Mouse (Mus musculus) frontal cortex, postnatal 36 days (tissue): Measurements from ENCODE around the gene Adgrv1.
"Not testable (repeated sequence)": the region's sequence is repeated elsewhere in the genome, so short reads cannot be mapped to it uniquely, and the experiment has no call there.

Experiments used
- DNase-seq, 2 experiments: peaks; one replicate each; pipeline ENCODE4 v3.0.0; 2022; ENCODE audit warnings: low spot score in 2 of 2

The Adgrv1 gene

DNA sequence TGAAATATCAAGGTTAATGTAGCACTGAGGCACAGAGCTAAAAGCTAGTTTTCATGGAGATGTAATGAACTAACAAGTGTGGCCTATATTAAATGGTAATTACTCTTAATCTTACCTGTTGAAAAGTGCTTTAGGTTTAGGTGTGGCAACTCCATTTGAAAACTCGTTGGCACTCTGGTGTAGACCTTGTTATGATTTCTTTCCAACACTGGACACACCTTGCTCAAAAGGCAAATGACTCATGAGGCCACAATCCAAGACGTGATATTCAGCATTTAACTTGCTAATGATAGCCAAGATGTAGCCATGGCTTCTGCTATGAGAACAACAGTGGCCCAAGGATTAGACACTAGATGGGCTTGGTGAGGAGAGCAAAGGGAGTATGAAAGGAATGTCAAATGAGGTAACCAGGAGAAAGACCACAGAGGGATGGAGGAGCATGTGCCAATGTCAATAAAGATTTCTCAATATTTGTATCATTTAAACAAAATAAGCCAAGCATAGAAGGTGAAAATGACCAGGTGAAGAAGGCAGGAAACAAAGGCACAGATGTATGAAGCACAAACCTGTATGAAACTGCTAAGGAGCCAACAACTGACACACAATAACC is 289.9 kb downstream of the Adgrv1 start:
- DNase-seq: no peak

DNA sequence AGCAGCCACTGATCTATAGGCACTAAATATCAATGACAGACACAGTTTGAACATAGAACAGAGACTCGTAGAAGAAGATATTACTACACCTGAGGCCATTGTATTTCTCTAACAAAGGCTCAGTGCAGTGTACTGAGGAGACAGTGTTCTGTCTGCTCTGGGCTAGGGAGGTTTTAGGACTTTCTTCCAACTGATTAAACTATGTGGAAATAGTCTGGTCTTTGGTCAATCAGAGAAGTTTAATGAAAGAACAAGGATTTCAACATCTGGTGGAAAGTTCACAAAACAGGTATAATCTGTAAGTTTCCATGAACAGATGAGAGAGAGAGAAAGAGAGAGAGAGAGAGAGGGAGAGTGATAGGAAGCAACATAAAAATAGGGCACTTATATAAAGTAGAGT is 297.7 kb downstream of the Adgrv1 start:
- DNase-seq: no peak

DNA sequence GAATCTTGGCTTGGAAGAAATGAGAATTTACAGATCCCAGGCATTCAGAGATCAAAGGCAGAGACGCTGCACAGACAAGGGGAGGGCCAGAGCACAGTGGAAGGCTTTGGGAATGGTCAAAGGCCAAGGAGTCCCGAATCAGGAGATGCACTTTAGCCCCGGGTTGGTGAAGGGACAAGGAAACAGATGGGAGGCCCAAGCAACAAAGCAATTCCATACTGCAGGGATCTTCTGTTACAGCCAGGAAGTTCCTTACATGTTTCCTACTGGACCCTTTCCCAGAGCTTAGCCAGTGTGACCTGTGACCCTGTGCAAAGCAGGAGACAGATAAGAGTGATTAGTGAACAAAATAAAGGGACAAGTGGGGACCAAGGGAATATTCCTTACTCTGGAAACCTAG is 300.9 kb downstream of the Adgrv1 start:
- no peak for DNase-seq

DNA sequence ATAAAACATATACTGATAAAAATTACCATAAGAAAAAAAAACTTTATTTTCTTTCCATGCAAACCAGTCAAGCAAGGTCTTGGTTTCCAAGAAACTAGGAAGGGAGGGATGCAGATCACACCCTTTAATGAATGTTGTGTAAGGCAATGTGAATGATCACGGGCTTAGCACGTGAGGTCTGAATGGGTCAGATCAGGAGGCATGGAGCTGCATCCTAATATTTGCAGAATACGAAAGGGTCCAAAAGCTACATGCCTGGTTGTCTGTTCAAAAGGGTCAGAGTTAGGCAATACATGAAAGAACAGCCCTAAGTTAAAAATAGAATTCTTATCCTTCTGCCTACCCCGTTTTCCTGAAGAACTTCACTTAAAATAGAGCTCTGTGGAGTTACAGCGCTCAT is 303.2 kb downstream of the Adgrv1 start:
- no peak for DNase-seq

DNA sequence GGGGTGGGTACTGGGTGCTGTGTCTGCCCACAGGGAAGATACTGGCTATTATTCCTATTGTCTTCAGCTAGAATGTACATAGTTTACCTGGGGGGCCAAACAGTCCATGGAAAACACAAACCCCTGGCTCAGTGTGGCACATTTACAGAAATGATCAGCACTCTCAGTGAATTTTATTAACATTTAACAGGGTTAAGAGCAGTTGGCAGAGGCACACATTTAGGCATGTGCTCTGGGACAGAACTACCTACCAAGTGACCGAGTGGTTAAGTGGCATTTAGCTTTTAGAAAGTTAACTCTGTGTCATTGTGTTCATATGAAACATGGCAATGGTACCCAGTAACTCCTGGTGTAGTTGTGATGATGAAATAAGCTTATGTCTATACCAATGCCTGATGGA is 304.8 kb downstream of the Adgrv1 start:
- DNase-seq: no peak

DNA sequence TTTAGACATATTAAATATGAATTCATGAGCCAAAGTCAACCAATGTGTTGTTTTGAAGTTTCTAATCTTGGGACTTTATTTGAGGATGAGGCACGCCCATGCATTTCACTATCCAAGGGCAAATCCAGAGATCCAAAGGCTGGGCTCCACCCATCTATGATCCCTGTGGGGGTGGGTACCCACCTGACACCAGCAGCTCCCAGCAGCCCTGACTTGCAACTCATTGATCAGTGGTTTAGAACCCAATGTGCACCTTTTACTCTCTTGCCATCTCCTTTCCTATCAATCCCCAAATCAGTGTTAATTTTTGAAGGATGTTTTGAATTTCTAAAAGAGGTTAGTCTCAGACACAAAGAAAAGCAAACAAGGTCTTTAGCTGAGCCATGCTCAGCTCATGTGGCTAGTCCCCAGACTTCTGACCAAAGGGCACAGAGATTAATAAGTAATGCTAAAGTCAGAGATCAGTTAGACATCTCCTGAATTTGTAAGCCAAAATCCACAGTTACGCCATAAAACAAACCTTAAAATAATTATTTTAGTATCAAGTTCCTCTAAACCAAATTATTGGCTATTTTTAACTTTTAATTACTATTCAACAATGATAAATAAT is 307.2 kb downstream of the Adgrv1 start:
- no peak for DNase-seq

DNA sequence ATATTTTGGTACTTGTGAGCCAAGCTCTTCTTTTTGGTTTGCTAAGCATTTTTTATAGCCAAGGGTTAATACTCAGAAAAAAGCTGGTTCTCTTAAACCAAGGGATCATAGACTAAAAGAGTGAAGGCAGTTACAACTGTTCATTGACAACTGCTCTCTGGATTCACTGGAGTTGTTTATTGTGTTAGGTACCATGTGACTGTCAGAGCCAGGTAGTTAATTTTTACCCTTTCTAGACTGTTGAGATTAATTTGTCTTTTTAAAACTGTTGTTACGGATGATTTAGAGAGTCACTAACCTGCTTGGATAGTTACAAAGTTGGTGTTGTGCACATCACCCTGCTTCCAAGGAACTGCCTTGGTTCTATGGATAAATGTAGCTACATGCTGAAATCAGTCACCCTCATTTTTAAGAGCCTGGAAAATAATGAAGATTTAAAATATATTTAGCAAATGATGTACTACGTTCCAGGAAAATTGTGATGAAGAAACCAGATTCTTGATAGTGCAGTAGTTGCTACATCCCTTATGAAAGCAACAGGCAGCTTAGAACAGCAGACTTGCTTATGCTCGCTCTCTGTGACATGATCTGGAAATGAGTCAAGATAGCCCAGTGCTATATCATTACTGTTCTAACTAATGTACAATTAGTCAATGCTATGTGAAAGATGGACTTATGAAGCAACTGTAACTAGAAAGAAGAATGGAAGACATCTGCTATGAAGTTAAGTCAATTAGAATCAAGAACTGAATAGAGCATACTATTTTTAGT is 309.2 kb downstream of the Adgrv1 start:
- DNase-seq: no peak

DNA sequence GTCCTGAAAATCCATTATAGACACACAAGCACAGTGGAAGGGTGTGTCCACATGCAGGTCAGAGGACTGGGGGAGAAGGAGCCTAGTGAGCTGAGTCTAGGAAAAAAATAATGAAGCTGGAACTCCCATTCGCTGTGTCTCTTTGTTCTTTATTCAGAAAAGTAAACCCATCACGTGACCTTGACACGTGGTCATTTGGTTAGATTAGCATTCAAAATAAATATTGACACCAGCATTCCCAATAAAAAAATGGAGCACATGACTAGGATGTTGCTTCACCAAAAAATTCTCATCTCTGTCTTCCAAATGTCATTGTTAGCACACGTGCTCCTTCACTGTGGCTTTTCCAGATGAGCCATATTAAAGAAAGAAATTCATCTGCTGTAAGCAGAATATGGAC is 316.4 kb downstream of the Adgrv1 start:
- no peak for DNase-seq

DNA sequence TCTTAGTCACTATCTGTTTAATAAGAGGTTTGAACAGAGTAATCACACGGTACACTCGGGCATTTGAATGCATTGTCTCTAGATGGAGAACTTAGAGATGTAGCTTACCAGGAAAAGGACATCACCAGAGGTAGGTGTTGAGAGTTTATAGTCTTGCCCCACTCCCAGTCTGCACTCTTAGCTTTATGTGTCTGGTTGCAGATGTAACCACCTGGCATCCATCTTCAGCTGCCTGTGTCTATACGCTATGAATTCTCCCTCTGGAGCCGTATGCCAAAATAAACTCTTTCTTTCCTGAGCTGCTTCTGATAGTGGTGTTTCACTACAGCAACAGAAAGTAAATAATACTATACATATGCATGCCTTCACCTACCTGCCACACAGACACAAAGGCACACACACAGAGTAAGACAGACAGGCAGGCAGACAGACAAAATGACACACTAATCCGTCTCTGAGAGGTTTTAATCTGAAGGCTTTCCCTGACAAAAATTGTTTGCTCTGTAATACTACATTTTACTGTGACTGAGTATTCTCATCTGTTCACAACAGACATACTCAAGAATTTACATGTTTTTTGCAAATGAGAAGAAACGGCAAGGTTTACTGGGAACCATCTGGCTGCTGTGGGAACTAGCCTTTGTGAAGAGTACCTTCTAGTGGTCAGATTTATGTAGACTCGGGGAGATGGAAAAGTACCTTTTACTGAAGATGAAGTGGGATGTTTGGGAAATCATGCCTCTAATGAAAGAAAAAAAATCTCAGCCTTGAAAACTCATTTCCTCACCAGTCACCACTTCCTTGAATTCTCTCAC is 318.4 kb downstream of the Adgrv1 start:
- peak in 1 of 2 experiments; percentile 26 for DNase-seq

DNA sequence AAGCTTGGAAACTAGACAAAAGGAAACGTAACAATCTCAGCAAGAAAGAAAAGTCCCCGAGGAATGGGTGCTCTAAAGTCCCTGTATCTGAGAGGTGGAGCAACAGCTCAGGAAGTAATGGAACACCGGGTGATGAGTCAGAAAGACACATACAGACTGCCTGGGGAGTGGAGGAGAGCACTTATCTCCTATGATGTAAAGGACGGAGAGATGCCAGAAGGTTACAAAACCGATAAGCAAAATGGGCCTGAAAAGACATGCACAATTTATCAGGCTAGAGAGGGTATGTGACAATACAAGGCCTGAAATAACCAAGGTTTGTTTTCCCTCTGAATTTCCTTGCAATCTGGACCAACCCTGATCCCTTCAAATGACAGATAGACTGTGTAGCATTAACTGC is 320.8 kb downstream of the Adgrv1 start:
- no peak for DNase-seq

DNA sequence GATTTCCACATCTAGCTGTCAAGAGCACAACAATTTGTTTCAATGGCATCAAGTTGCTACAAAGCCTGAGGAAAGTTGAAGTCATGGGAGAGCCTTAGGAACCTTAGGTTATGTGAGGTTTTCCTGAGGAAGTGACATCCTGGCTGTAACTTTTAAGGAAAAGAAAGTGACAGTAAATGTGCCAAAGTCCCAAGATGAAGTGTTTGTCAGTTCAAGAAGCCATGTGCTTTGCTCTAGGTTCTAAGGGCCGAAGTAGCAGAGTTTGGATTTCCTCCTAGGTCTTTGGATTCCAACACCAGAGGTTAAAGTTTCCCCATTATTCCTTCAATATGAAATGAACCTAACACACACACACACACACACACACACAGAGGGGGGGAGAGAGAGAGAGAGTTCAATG is 332.1 kb downstream of the Adgrv1 start:
- no peak for DNase-seq

DNA sequence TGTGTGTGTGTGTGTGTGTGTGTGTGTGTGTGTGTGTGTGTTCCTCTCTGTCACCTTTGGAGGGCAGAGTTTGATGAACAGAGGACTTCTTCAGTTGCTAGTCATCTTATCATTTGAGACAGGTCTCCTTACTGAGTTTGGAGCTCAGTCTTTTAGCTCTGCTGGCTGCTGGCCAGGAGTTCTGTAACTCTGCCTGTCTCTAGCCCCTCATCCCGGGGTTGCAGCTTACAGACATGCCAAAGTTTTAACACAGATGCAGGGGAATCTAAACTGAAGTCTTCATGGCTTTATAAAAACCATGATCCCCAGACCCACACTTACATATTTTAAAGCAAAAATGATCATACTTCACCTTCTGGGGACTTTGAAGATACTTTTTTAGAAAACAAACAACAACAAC is 338.8 kb downstream of the Adgrv1 start:
- no peak for DNase-seq

DNA sequence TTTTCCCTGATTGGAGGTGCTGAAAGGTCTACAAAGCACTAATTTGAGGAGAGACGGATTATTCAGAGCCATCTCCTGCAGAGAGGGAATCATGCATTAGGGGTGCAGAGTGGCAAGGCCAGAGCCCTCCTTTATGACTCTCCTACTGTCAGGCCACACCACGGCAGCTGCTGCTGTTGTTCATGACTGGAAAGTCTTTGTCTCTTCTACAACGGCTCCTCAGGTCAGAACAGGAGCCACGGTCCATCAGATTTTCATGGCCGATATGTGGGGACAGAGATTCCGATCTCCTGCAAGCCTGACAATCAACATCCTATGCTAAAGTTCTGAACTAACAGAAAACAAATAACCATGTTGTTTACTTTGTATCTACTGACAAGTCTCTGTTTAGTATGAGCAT is 350.8 kb downstream of the Adgrv1 start:
- no peak for DNase-seq

DNA sequence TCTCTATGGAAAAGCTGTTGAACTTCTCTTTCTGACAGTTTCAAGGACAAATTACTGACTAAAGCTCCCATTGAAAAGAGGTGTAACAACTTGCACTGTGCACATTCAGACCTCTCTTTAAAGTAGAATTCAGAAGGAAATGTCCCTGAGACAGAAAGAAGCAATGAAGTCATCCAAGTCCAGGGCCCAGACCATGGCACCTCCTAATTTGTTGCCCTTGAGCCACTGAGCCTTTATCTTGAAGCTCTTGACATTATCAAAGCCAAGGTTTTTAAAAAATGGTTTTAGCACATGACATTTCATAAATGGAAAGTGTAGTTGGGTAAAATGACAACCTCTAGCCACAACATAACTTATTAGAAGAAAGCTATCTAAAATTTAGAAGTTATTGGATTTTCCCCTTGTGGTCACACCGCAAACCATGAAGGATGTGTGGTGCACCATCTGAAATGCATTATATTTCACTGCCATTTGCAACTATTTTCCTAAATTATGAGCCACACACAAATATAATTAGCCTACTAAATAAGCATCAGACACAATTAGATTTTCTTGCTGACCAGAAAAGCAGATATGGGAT is 352.2 kb downstream of the Adgrv1 start:
- no peak for DNase-seq

DNA sequence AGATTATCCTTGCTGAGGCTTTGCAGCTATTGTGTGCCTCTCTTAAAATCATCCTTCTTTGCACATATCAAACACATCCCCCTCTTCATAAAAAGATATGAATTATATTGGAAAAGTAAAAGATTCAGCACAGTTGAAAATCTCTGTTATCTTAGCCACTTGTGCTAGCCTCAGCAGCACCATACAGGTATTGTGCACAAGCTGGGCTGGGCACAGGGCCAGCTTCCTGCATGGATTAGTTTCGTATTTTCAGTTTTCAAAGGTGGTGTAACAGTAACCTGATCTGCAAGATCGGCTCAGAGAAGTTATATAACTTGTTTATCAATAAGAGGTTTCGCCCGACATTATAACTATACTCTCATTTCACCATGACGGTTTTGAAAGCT is 353.6 kb downstream of the Adgrv1 start:
- no peak for DNase-seq

DNA sequence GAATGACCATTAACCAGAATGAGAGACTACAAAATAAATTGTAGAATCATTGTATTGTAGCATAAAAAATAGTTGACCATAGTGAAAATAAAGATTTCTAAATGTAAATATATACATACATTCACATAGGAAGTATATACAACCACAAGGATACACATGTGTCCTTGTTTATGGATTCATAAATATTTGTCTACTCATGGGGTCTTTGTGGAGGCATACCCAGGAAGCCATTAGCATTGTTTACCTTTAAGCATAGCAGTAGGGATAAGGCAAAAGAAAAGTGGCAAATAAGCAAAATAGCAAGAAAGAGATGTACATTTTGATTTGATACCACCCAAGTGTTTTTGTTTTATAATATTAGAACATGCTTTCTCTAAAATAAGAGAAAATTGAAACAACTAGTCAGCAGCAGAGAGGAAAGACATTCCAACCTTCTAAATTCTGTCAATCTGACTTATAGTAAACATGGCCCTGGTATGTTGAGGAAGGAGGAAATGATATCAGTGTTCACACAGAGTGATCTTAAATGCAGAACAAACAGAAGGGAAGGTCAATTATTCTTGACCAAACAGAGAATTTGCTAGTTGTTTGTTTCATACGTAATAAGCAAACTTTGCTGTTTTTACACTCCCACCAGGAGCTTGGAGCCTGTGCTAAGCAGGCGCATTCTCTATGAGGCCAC is 354.1 kb downstream of the Adgrv1 start:
- no peak for DNase-seq

DNA sequence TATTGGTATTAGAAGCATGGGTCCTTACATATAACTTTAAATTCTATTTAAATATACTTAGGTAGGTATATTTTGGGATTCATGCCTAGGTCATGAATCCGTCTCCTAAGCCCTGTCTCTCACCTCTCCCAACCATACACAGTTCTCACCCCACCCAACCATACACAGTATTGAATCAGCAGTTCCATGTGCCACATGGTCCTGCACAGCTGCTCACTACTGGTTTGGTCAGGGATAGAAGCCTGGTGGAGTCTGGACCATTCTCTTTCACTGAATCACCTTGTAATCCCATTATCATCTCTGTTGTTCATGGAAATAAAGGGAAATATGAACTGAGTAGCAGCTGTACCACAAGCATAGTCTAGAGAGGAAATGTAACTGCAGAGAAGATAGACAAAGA is 359.1 kb downstream of the Adgrv1 start:
- DNase-seq: no peak

DNA sequence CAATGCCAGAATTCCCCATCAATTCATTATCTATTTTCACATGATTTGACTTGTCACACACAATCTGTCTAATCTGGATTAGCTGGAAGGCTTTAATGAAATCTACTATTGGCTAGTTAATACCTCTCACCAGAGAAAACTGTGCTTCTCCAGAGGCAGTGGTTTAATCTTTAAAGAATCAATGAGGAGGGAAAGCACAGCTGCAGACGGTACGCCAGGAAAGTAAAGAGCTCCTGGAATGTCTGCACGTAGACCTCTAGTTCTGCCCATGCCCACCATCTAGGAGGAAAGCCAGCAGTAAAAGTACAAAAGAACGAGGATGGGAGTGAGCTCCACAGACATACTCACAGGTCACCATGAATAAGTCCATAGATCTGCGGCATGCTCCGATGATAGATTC is 362.6 kb downstream of the Adgrv1 start:
- no peak for DNase-seq

DNA sequence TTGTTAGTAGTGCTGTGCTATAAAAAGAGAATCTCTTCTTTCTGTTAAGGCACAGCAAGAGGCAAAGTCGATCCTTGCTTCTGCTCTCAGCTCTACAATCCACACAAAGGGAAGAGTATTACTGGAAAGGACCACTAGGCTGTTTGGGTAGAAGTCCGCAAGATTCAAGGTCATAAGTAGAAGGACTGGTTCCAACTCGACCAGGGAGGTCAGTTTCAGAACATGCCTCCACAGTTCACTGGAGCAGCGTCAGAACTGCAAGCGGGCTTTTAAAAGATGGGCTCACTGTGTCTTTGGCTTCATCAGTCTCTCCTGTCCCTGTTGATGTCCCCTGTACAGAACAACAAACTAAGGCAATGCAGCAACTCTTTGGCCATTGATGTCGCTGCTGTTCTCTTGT is 363.9 kb downstream of the Adgrv1 start:
- no peak for DNase-seq

DNA sequence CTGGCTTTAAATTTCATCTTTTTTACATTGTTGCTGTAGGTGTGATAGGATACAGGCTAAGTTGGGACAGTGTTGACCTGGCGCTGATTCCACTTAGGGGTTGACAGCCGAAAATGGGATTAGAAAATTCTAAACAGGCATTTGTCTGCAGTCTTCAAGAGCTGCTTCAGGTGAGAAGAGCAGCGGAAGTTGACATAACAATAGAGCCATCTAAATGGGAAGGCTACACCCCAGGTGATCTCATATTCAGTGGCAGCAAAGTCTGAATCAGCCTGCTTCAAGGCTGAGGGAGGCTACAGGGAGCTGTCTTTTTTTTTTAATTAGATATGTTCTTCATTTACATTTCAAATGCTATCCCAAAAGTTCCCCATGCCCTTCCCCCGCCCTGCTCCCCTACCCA is 365.5 kb downstream of the Adgrv1 start:
- DNase-seq: not testable (repeated sequence)

DNA sequence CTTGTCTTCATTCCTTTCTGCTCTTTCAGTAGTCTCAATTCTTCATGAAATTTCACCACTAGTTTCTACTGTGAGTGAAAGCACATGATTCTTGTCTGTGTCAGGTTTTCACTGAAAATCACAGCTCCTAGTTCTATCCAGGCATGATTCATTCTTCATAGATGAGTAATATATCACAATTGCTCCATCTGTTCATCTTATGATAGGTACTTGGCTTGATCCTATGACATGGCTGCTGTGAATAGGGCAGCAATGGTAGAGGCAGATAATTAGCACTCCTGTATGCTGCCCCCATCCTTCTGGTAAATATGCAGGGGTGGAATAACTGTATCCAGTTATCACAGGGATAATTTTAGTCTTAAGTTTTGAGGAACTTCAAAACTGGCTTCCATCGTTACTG is 368.5 kb downstream of the Adgrv1 start:
- DNase-seq: peak in 1 of 2 experiments; percentile 0

DNA sequence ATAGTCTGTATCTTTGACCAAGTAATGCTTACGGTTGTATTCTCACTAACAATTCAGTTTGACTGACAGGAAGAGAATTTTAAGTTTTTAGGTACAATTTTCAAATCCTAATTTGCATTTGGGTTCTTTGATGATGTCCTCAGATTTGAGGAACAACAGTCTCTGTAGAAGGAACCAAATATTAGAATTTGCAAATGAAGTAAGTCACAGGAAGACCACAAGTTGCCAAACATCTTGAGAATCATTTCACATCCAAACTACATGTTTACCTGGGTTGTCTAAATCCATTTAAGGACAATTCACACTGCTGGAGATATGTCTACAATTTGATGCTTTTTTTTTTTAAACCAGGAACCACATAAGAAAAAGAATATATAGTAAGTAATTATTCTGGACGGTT is 391.8 kb downstream of the Adgrv1 start:
- no peak for DNase-seq
